Mouse (Mus musculus) bone marrow, adult 2 months (tissue): Measurements from ENCODE around the gene Snx1.

ENCODE experiments used
- CTCF ChIP-seq: fragments of 200-500 bp; IDR thresholded peaks from 2 replicates; pipeline ENCODE4 v1.5.1; 2011; ENCODE audit warnings: low read length, control low read depth; ENCODE audit not compliant: control insufficient read depth, insufficient read depth
- POLR2A ChIP-seq: fragments of 200-500 bp; IDR thresholded peaks from 2 replicates; pipeline ENCODE4 v1.6.1; 2011; ENCODE audit warnings: low read depth, mild to moderate bottlenecking, control low read depth, low read length, borderline replicate concordance; ENCODE audit not compliant: control insufficient read depth

DNA sequence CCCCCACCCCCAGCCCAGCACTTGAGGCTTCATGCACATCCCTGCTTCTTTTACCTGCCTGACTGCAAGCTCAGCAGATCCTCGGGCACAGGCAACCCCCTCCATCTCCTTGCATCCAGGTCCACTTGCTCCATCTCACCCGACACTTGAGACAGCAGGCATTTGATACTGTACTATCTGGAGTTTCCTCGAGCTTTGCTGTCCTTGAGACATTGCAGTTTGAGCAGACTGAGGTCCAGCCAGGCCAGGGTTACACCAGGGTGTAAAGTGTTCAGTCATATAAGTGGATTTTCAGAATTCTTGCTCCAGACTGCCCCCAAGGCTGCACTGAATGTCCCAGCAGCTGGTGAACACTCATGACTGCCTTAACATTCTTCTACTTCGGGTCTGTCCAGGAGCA lies 84.1 kb downstream of the Snx1 start:
- TF ChIP-seq CTCF (no peak), POLR2A (no peak)
